Mouse (Mus musculus) hindbrain, embryonic 13.5 days (tissue): ENCODE results near the gene Slc38a1. TPM values are rescaled to one million over a fixed set of nuclear protein-coding genes. Genes with fewer than 3 reads are reported as not detected.

Experiments
- ATAC-seq: fragments of 200-750 bp; cut with Nextera tagmentation; 2 replicates; pipeline ENCODE4 v1.8.0; 2017; ENCODE audit warnings: moderate TSS enrichment; ENCODE audit not compliant: low FRiP score
- H3K27ac ChIP-seq: fragments of 300-500 bp; sonication (generic); 2 replicates; pipeline ENCODE4 v1.5.1; 2015; ENCODE audit warnings: inconsistent platforms, mild to moderate bottlenecking, moderate library complexity
- H3K27me3 ChIP-seq: fragments of 300-500 bp; sonication (generic); 2 replicates; pipeline ENCODE4 v1.6.1; 2015; ENCODE audit warnings: mild to moderate bottlenecking, inconsistent platforms
- H3K36me3 ChIP-seq: fragments of 300-500 bp; sonication (generic); 2 replicates; pipeline ENCODE4 v1.6.1; 2015; ENCODE audit warnings: mild to moderate bottlenecking, inconsistent platforms
- H3K4me1 ChIP-seq: fragments of 300-500 bp; sonication (generic); replicated peaks from 2 replicates; pipeline ENCODE4 v1.6.1; 2015; ENCODE audit warnings: inconsistent platforms
- H3K4me2 ChIP-seq: fragments of 300-500 bp; sonication (generic); 2 replicates; pipeline ENCODE4 v1.6.1; 2015; ENCODE audit warnings: inconsistent platforms, mild to moderate bottlenecking, moderate library complexity
- H3K4me3 ChIP-seq: fragments of 300-500 bp; sonication (generic); 2 replicates; pipeline ENCODE4 v1.5.1; 2015; ENCODE audit warnings: mild to moderate bottlenecking, inconsistent platforms
- H3K9ac ChIP-seq: fragments of 300-500 bp; sonication (generic); 2 replicates; pipeline ENCODE4 v1.6.1; 2015; ENCODE audit warnings: mild to moderate bottlenecking, inconsistent platforms
- H3K9me3 ChIP-seq: fragments of 300-500 bp; sonication (generic); 2 replicates; pipeline ENCODE4 v1.6.1; 2016; ENCODE audit warnings: inconsistent platforms
- WGBS: fragments of 180-500 bp; shearing (Covaris S2); methylation state at CpG from one replicate; pipeline ENCODE4 v1.1.7; 2015; 5-methylcytosine and 5-hydroxymethylcytosine counted together
- polyA plus RNA-seq: library from polyadenylated mRNA; unstranded; fragments of >200 nt; fragmentation: Nextera tagmentation; extraction: Ambion mirVana; gene quantifications from 2 replicates; pipeline ENCODE4 v1.2.1, GENCODE M21; 2015

Gene Slc38a1
- polyA plus RNA-seq, 1 experiment from 2014 or later = 154 TPM

- ATAC-seq = no peak
- Histone ChIP-seq H3K4me3 (peak overlapping the region; percentile 40), H3K36me3 (no peaks in the 10 kb centered on the region), H3K4me2 (peak overlapping the region; percentile 51), H3K27me3 (0 out of 2 replicates have a peak, but pooled peaks cover 3% of the 10 kb centered on the region), H3K27ac (no peak overlapping the region), H3K9me3 (no peaks in the 10 kb centered on the region), H3K4me1 (0 out of 2 replicates have a peak, but pooled peaks cover 6% of the 10 kb centered on the region), H3K9ac (peak overlapping the region; percentile 36; the same call in 1 of the 2 replicates)
- 4% methylated on average over 24 of the region's 24 CpGs for WGBS
These were observed 99.4 kb downstream of the Slc38a1 start for GRCm38 (mm10) chr15:96543181-96543828.

GRCm38 (mm10) chr15:96542135-96542534, 100.6 kb downstream of the Slc38a1 start:
- no peak overlapping the region for H3K4me3 ChIP-seq
- 0 out of 2 replicates have a peak, but pooled peaks cover under 1% of the 10 kb centered on the region for H3K4me1 ChIP-seq
- no peak for ATAC-seq
- H3K36me3 ChIP-seq = no peaks in the 10 kb centered on the region
- H3K9me3 ChIP-seq = no peaks in the 10 kb centered on the region
- no peak overlapping the region for H3K9ac ChIP-seq
- H3K27me3 ChIP-seq = 0 out of 2 replicates have a peak, but pooled peaks cover 3% of the 10 kb centered on the region
- H3K4me2 ChIP-seq = no peak overlapping the region
- WGBS = 62% methylated on average over 8 of the region's 8 CpGs
- no peak overlapping the region for H3K27ac ChIP-seq

- no peak overlapping the region for H3K27ac ChIP-seq
- H3K27me3 ChIP-seq = no peaks in the 10 kb centered on the region
- 94% methylated on average over 11 of the region's 11 CpGs for WGBS
- no peak overlapping the region for H3K9ac ChIP-seq
- H3K36me3 ChIP-seq = no peaks in the 10 kb centered on the region
- no peak for ATAC-seq
- H3K4me3 ChIP-seq = no peak overlapping the region
- no peaks in the 10 kb centered on the region for H3K4me1 ChIP-seq
- no peaks in the 10 kb centered on the region for H3K9me3 ChIP-seq
- no peak overlapping the region for H3K4me2 ChIP-seq
These were observed 105.4 kb downstream of the Slc38a1 start for GRCm38 (mm10) chr15:96537272-96537671.

DNA sequence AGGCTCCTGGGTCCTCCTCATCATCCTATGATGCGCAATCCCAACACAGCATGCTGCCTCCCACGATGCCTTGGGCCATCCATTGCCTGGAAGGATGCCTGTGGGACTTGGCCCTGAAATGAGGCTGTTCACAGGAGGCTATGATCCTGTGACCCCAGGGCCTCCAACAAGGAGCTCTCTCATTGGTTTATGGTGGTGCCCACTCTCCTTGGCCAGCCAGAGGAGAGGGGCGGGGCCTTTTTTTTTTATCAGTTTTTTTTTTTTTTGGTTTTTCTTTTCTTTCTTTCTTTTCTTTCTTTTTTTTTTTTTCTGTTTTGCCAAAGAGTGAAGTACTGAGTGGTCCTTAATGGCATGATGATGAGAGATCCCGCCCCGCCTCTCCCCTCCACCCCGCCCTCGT, 106.3 kb downstream of the Slc38a1 start:
- H3K4me1 ChIP-seq = no peaks in the 10 kb centered on the region
- H3K4me3 ChIP-seq = no peak overlapping the region
- H3K36me3 ChIP-seq = no peaks in the 10 kb centered on the region
- no peak overlapping the region for H3K27ac ChIP-seq
- ATAC-seq = no peak
- WGBS = 94% methylated on average over 7 of the region's 7 CpGs
- H3K27me3 ChIP-seq = no peaks in the 10 kb centered on the region
- H3K4me2 ChIP-seq = no peak overlapping the region
- H3K9me3 ChIP-seq = no peaks in the 10 kb centered on the region
- H3K9ac ChIP-seq = no peak overlapping the region

GRCm38 (mm10) chr15:96527686-96528085, 115.0 kb downstream of the Slc38a1 start:
- H3K27ac ChIP-seq = peak overlapping the region; percentile 36; the same call in 1 of the 2 replicates
- no peak for ATAC-seq

GRCm38 (mm10) chr15:96524239-96524738, 118.4 kb downstream of the Slc38a1 start:
- no peak overlapping the region for H3K4me2 ChIP-seq
- H3K9ac ChIP-seq = no peak overlapping the region
- H3K9me3 ChIP-seq = no peaks in the 10 kb centered on the region
- no peak overlapping the region for H3K27ac ChIP-seq
- no peak overlapping the region for H3K4me3 ChIP-seq
- no peaks in the 10 kb centered on the region for H3K27me3 ChIP-seq
- H3K4me1 ChIP-seq = peaks cover 11% of the 10 kb centered on the region; the same call in 1 of the 2 replicates
- WGBS = 25% methylated on average over 9 of the region's 9 CpGs
- H3K36me3 ChIP-seq = no peaks in the 10 kb centered on the region
- ATAC-seq = peak; percentile 66; the same call in 1 of the 2 replicates

More at GRCm38 (mm10) chr15:96527686-96528085, 115.0 kb downstream of the Slc38a1 start:
- no peaks in the 10 kb centered on the region; the same call in 1 of the 2 replicates for H3K27me3 ChIP-seq
- H3K4me3 ChIP-seq = no peak overlapping the region
- no peaks in the 10 kb centered on the region for H3K36me3 ChIP-seq
- H3K9me3 ChIP-seq = no peaks in the 10 kb centered on the region
- WGBS = 35% methylated on average over 6 of the region's 6 CpGs
- peaks cover 11% of the 10 kb centered on the region; the same call in 1 of the 2 replicates for H3K4me1 ChIP-seq
- no peak overlapping the region for H3K4me2 ChIP-seq
- H3K9ac ChIP-seq = no peak overlapping the region

Other genes starting within 250 kb of the Slc38a1 start
- 51.1 and 54.4 TPM in 2 replicates for gene Scaf11, start 182.1 kb downstream of the Slc38a1 start, polyA plus RNA-seq
- gene Slc38a2, start 56.8 kb upstream of the Slc38a1 start, polyA plus RNA-seq = 133 TPM in 2 replicates